Mouse (Mus musculus) G1E (cell line): Measurements from ENCODE around the gene Csnk1e.

Source experiments
- CTCF ChIP-seq: IDR thresholded peaks from 2 replicates; pipeline ENCODE4 v1.5.1; 2012; ENCODE audit warnings: low read depth, low read length, inconsistent platforms, mixed read lengths
- GATA1 ChIP-seq: IDR thresholded peaks from 2 replicates; pipeline ENCODE4 v1.6.1; 2012; ENCODE audit warnings: borderline replicate concordance, low read length, inconsistent platforms, mixed read lengths

GRCm38 (mm10) chr15:79393101-79393500 lies 62.3 kb downstream of the Csnk1e start:
- TF ChIP-seq GATA1: no peak
- no peak for TF ChIP-seq CTCF
